Mouse (Mus musculus) limb, embryonic 14.5 days (tissue): ENCODE data around the gene Tmem131. TPM values are rescaled to one million over a fixed set of nuclear protein-coding genes. Genes with fewer than 3 reads are reported as not detected.
"Not testable (repeated sequence)": the region's sequence is repeated elsewhere in the genome, so short reads cannot be mapped to it uniquely, and the experiment has no call there.

Experiments
- ATAC-seq: fragments of 200-750 bp; cut with Nextera tagmentation; 2 replicates; pipeline ENCODE4 v1.8.0; 2017; ENCODE audit warnings: low read depth, moderate number of reproducible peaks, moderate TSS enrichment; ENCODE audit not compliant: low FRiP score
- DNase-seq: peaks from one replicate; pipeline ENCODE4 v3.0.0-alpha.2; 2015; ENCODE audit warnings: low spot score
- H3K27ac ChIP-seq: fragments of 300-500 bp; sonication (generic); replicated peaks from 2 replicates; pipeline ENCODE4 v1.5.1; 2014; ENCODE audit warnings: low read depth, mild to moderate bottlenecking, low read length, moderate library complexity, mixed read lengths
- H3K27me3 ChIP-seq: fragments of 300-500 bp; sonication (generic); 2 replicates; pipeline ENCODE4 v1.6.1; 2014; ENCODE audit warnings: low read length, mixed read lengths; ENCODE audit not compliant: control insufficient read depth, insufficient read depth
- H3K36me3 ChIP-seq: fragments of 300-500 bp; sonication (generic); 2 replicates; pipeline ENCODE4 v1.6.1; 2014; ENCODE audit warnings: mild to moderate bottlenecking, low read length, moderate library complexity, mixed read lengths; ENCODE audit not compliant: control insufficient read depth, insufficient read depth
- H3K4me1 ChIP-seq: fragments of 300-500 bp; sonication (generic); 2 replicates; pipeline ENCODE4 v1.6.1; 2014; ENCODE audit warnings: antibody characterized with exemption, low read length, mixed read lengths; ENCODE audit not compliant: control insufficient read depth, insufficient read depth
- H3K4me2 ChIP-seq: fragments of 300-500 bp; sonication (generic); replicated peaks from 2 replicates; pipeline ENCODE4 v1.6.1; 2014; ENCODE audit warnings: low read depth, mild to moderate bottlenecking, low read length, moderate library complexity; ENCODE audit not compliant: severe bottlenecking
- H3K4me3 ChIP-seq: fragments of 300-500 bp; sonication (generic); replicated peaks from 2 replicates; pipeline ENCODE4 v1.5.1; 2014; ENCODE audit warnings: low read length
- H3K9ac ChIP-seq: fragments of 300-500 bp; sonication (generic); 2 replicates; pipeline ENCODE4 v1.6.1; 2014; ENCODE audit warnings: mild to moderate bottlenecking, low read depth, low read length, moderate library complexity; ENCODE audit not compliant: severe bottlenecking
- H3K9me3 ChIP-seq: fragments of 300-500 bp; sonication (generic); 2 replicates; pipeline ENCODE4 v1.6.1; 2016; ENCODE audit warnings: low read length; ENCODE audit not compliant: control insufficient read depth
- POLR2A ChIP-seq: fragments of 200-500 bp; IDR thresholded peaks from 2 replicates; pipeline ENCODE4 v1.8.0; 2012; ENCODE audit warnings: inconsistent platforms, mild to moderate bottlenecking, moderate library complexity, borderline replicate concordance; ENCODE audit not compliant: insufficient read depth, insufficient read length; ENCODE audit errors: extremely low read depth
- WGBS: fragments of 180-500 bp; shearing (Covaris S2); extraction: QIAGEN DNeasy Blood & Tissue Kit; methylation state at CpG from one replicate; pipeline ENCODE4 v1.1.7; 2014; 5-methylcytosine and 5-hydroxymethylcytosine counted together
- polyA plus RNA-seq, 2 experiments: library from polyadenylated mRNA; depleted of rRNA in 1 of 2; stranded (reverse) in 1 of 2; unstranded in 1 of 2; fragments of >200 nt; fragmentation: Nextera tagmentation in 1 of 2; extraction: Ambion mirVana in 1 of 2; gene quantifications; 2 replicates each; pipeline versions ENCODE4 v1.2.1 to v1.2.3; 2012 to 2014

Gene Tmem131
- polyA plus RNA-seq, 2 experiments, result 22.5 to 42.3 TPM

GRCm38 (mm10) chr1:36894136-36894535 is 49.3 kb downstream of the Tmem131 start:
- DNase-seq (no peak), ATAC-seq (no peak)
- Histone ChIP-seq H3K4me3 (no peak overlapping the region), H3K9ac (no peak overlapping the region), H3K27ac (no peak overlapping the region), H3K4me1 (no peaks in the 10 kb centered on the region), H3K36me3 (no peaks in the 10 kb centered on the region), H3K27me3 (no peaks in the 10 kb centered on the region), H3K9me3 (no peaks in the 10 kb centered on the region), H3K4me2 (no peak overlapping the region)
- no peak for TF ChIP-seq POLR2A
- 91% methylated on average over 3 of the region's 3 CpGs for WGBS

DNA sequence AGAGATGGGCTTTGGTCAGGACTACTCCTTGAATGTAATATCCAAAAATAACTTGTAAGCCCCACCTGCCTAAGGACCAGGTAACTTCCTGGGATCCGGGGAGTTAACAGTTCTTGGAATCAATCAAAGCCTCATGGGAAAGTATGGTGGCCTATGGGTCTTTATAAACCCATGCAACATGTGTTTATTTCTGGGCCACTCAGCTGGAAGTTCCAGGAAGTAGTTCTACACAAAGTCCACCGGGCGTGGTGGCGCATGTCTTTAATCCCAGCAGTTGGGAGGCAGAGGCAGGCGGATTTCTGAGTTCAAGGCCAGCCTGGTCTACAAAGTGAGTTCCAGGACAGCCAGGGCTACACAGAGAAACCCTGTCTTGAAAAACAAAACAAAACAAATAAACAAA is 49.7 kb downstream of the Tmem131 start:
- not testable (repeated sequence) for H3K27me3 ChIP-seq, DNase-seq, H3K4me2 ChIP-seq, H3K36me3 ChIP-seq, H3K9ac ChIP-seq, H3K9me3 ChIP-seq, ATAC-seq, H3K4me3 ChIP-seq, H3K27ac ChIP-seq, H3K4me1 ChIP-seq
- WGBS, result 98% methylated on average over 5 of the region's 5 CpGs

GRCm38 (mm10) chr1:36893146-36893545 is 50.3 kb downstream of the Tmem131 start:
- no peak overlapping the region for H3K4me3 ChIP-seq
- H3K27ac ChIP-seq, result no peak overlapping the region
- H3K36me3 ChIP-seq, result no peaks in the 10 kb centered on the region
- DNase-seq, result no peak
- no peak overlapping the region for H3K9ac ChIP-seq
- 87% methylated on average over 6 of the region's 6 CpGs for WGBS
- no peaks in the 10 kb centered on the region for H3K9me3 ChIP-seq
- no peak overlapping the region for H3K4me2 ChIP-seq
- H3K27me3 ChIP-seq, result no peaks in the 10 kb centered on the region
- no peaks in the 10 kb centered on the region for H3K4me1 ChIP-seq
- no peak for TF ChIP-seq POLR2A
- ATAC-seq, result no peak

DNA sequence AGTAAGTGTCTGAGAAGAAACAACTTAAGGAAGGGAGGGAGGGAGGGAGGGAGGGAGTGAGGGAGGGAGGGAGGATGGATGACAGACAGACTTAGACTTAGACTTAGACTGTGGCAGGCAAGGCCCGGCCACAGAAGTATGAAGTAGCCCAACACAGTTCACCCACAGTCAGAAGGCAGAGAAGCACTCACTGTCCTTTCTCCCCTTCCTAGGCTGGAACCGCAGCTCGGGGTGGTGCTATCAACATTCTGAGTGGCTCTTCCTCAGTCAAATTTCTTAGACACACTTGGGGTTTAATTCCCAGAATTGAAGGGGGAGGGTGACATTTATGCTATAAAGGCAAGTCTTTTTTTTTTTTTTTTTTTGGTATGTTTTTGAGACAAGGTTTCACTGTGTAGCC is 51.0 kb downstream of the Tmem131 start:
- no peak for TF ChIP-seq POLR2A
- no peaks in the 10 kb centered on the region for H3K9me3 ChIP-seq
- H3K36me3 ChIP-seq, result no peaks in the 10 kb centered on the region
- no peaks in the 10 kb centered on the region for H3K4me1 ChIP-seq
- WGBS, result 82% methylated on average over 3 of the region's 3 CpGs
- no peaks in the 10 kb centered on the region for H3K27me3 ChIP-seq
- no peak overlapping the region for H3K9ac ChIP-seq
- H3K27ac ChIP-seq, result no peak overlapping the region
- no peak overlapping the region for H3K4me2 ChIP-seq
- ATAC-seq (no peak), DNase-seq (no peak)
- H3K4me3 ChIP-seq, result no peak overlapping the region

DNA sequence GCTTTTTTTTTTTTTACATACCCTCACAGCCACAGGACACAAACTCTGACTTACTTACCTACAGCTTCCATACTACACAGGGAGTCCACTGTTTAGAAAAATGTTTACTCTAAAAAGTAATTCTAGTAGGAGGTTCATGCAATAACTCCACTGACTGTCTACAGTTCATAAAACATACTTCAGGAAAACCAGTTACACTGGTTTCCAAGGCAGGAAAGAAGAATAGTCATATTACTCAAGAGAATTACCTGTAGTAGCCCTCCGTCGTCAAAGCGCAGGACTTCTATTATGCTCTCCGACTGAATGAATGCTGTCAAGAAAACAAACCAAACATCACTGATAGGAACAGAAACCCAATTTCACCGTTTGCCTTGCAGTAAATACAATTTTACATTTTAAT is 54.5 kb downstream of the Tmem131 start:
- H3K27me3 ChIP-seq, result no peaks in the 10 kb centered on the region
- H3K27ac ChIP-seq, result no peak overlapping the region
- H3K4me2 ChIP-seq, result no peak overlapping the region
- H3K4me3 ChIP-seq, result no peak overlapping the region
- H3K9me3 ChIP-seq, result no peaks in the 10 kb centered on the region
- no peak for DNase-seq
- H3K9ac ChIP-seq, result no peak overlapping the region
- WGBS, result 75% methylated on average over 5 of the region's 5 CpGs
- H3K4me1 ChIP-seq, result 0 out of 2 replicates have a peak, but pooled peaks cover 2% of the 10 kb centered on the region
- no peak for ATAC-seq
- H3K36me3 ChIP-seq, result peaks cover 13% of the 10 kb centered on the region
- TF ChIP-seq POLR2A, result no peak

GRCm38 (mm10) chr1:36887172-36887571 is 56.3 kb downstream of the Tmem131 start:
- Histone ChIP-seq H3K36me3 (peaks cover 13% of the 10 kb centered on the region), H3K4me3 (no peak overlapping the region), H3K4me1 (0 out of 2 replicates have a peak, but pooled peaks cover 2% of the 10 kb centered on the region), H3K27me3 (no peaks in the 10 kb centered on the region), H3K9ac (no peak overlapping the region), H3K27ac (no peak overlapping the region), H3K9me3 (no peaks in the 10 kb centered on the region), H3K4me2 (no peak overlapping the region)
- ATAC-seq (no peak), DNase-seq (no peak)
- no peak for TF ChIP-seq POLR2A
- 87% methylated on average over 3 of the region's 3 CpGs for WGBS
